In the genomic region with DNA sequence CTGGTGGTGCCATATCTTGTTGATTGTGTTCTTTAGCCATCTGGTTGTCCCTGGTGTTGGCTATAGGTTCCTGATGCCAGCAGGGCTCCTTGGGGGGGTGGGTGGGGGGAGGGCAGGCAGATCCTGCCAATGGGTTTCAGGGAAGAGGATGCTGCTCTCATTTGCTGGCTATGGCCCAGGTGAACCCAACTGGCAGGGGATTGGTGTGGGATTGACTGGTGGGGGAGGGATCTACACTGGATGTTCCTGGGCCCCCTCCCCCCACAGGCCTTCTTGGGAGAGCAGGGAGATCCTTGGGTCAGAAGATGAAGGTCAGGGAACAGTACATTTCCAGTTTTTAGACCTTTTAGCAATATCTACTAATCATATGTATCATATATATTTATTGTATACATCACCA, we compare ENCODE assay signal across 19 mouse cellular contexts.
"Had no signal": no experiment of that assay in that cellular context is flagged by ENCODE, and none has a peak within 500 bp of the region (broad histone marks: within the 10 kb centered on the region; RNA-seq: fewer than 3 reads in every experiment).

No protein-coding gene starts in this region.

- H3K36me3 ChIP-seq: lung, embryonic 15.5 days; midbrain, embryonic 13.5 days; neural tube, embryonic 13.5 days; neural tube, embryonic 15.5 days had no signal

- H3K4me3 ChIP-seq: lung, embryonic 15.5 days; megakaryocyte, embryonic 14.5 days; midbrain, embryonic 13.5 days; myocyte; neural tube, embryonic 13.5 days; neural tube, embryonic 15.5 days had no signal

- H3K27ac ChIP-seq: lung, embryonic 15.5 days; macrophage; midbrain, embryonic 13.5 days; neural tube, embryonic 13.5 days; neural tube, embryonic 15.5 days had no signal

- H3K27me3 ChIP-seq: lung, embryonic 15.5 days; megakaryocyte, embryonic 14.5 days; midbrain, embryonic 13.5 days; neural tube, embryonic 13.5 days; neural tube, embryonic 15.5 days had no signal

- H3K9me3 ChIP-seq: lung, embryonic 15.5 days; megakaryocyte, embryonic 14.5 days; midbrain, embryonic 13.5 days had no signal

- DNase-seq: liver, postnatal 0 days; lung, adult 2 months; lung, postnatal 14 days; lung, postnatal 36 days; retina, postnatal 1 day; right cerebral cortex, adult 18-20 months; right cerebral cortex, postnatal 25 days; right cerebral cortex, postnatal 4 days; spleen, adult 18-20 months; thymus, adult 18-20 months; thymus, postnatal 14 days; thymus, postnatal 36 days had no signal

- H3K4me1 ChIP-seq: megakaryocyte, embryonic 14.5 days; midbrain, embryonic 13.5 days; neural tube, embryonic 13.5 days; neural tube, embryonic 15.5 days had no signal
